In genomic region chr17:86961301-86961841, GRCm38 (mm10) we compare ENCODE assay signal across 8 mouse cellular contexts. TPM values are rescaled to one million over a fixed set of nuclear protein-coding genes. Genes with fewer than 3 reads are reported as not detected.
DNase-seq lines count a peak whose midpoint lies in the region; ATAC-seq and TF ChIP-seq lines count a peak whose summit lies in the region.

No protein-coding gene starts in this region.

- H3K27me3 ChIP-seq in heart, embryonic 11.5 days (ENCODE audit: control insufficient read depth, insufficient read depth, low read length), result no peaks in the 10 kb centered on the region

- no peak overlapping the region for H3K9ac ChIP-seq in heart, embryonic 11.5 days (ENCODE audit: low read depth, low read length)

- H3K4me2 ChIP-seq in heart, embryonic 11.5 days, result no peak overlapping the region; the same call in 1 of the 2 replicates

- DNase-seq in layer of hippocampus, adult 9-11 months, result peak; percentile 60
- DNase-seq in layer of hippocampus, adult 9-10 months (ENCODE audit: low spot score), result no peak
- DNase-seq in kidney, postnatal 14 days, result peak; percentile 50
- no peak for DNase-seq in frontal cortex, postnatal 25 days (ENCODE audit: low spot score in 2 of 2)
- no peak for DNase-seq in thymus, postnatal 0 days (ENCODE audit: low spot score)

- no peaks in the 10 kb centered on the region for H3K4me1 ChIP-seq in brown adipose tissue, adult 24 weeks (ENCODE audit: control insufficient read depth, insufficient read depth, insufficient read length, low read length)
- H3K4me1 ChIP-seq in heart, embryonic 11.5 days (ENCODE audit: control insufficient read depth, insufficient read depth, low read length), result peaks cover 50% of the 10 kb centered on the region
- H3K4me1 ChIP-seq in olfactory bulb, adult 2 months (ENCODE audit: control insufficient read depth, insufficient read depth, low read length), result peaks cover 29% of the 10 kb centered on the region

- peak overlapping the region; percentile 70 for H3K27ac ChIP-seq in brown adipose tissue, adult 24 weeks (replicated peaks; ENCODE audit: low read depth, low read length)
- H3K27ac ChIP-seq in heart, embryonic 11.5 days (ENCODE audit: low read depth, low read length), result 0 out of 2 replicates have a peak overlapping the region, but pooled peaks have one; percentile 10
- peak overlapping the region; percentile 95; the same call in 1 of the 2 replicates for H3K27ac ChIP-seq in olfactory bulb, adult 2 months (ENCODE audit: insufficient read depth, low read depth, low read length)

- H3K36me3 ChIP-seq in heart, embryonic 11.5 days (ENCODE audit: control insufficient read depth, insufficient read depth, low read length), result no peaks in the 10 kb centered on the region

- TF ChIP-seq CTCF in olfactory bulb, adult 2 months (IDR thresholded peaks at IDR 0.05; ENCODE audit: insufficient read depth, low read depth, low read length), result no peak

- no peak for ATAC-seq in heart, embryonic 11.5 days (replicated peaks; ENCODE audit: insufficient number of reproducible peaks, low FRiP score, low TSS enrichment)

- WGBS in heart, embryonic 11.5 days (ENCODE audit: insufficient replicate concordance), result 54% methylated on average over 8 of the region's 8 CpGs
- 43% methylated on average over 8 of the region's 8 CpGs for WGBS in olfactory bulb, adult 2 months

- H3K9me3 ChIP-seq in heart, embryonic 11.5 days (replicated peaks; ENCODE audit: control insufficient read depth, low read length), result no peaks in the 10 kb centered on the region

- no peak for TF ChIP-seq POLR2A in olfactory bulb, adult 2 months (IDR thresholded peaks at IDR 0.05; ENCODE audit: insufficient read depth, low read depth, low read length)

- H3K4me3 ChIP-seq in brown adipose tissue, adult 24 weeks (ENCODE audit: insufficient read depth, low read depth, low read length), result no peak overlapping the region
- no peak overlapping the region for H3K4me3 ChIP-seq in heart, embryonic 11.5 days (ENCODE audit: low read depth, low read length)
- H3K4me3 ChIP-seq in olfactory bulb, adult 2 months (ENCODE audit: insufficient read depth, low read depth, low read length), result no peak overlapping the region

RNA-seq across cellular contexts. Expression of gene Rhoq, which starts 1.5 kb away (rescaled TPM):
- 122 and 182 TPM in 2 replicates for polyA plus RNA-seq in brown adipose tissue, adult 24 weeks (2012; ENCODE audit: insufficient read depth, insufficient read length, missing spikeins)
- polyA plus RNA-seq in heart, embryonic 11.5 days (2014; fragmentation: Nextera tagmentation; extraction: Ambion mirVana), result 21.9 and 24.7 TPM in 2 replicates
- polyA plus RNA-seq in olfactory bulb, adult 2 months (2012; ENCODE audit: insufficient read depth, insufficient read length, low replicate concordance, missing spikeins), result not detected in 2 replicates
- polyA plus RNA-seq in thymus, postnatal 0 days (2015; fragmentation: Nextera tagmentation; extraction: Ambion mirVana), result 3.1 and 3.8 TPM in 2 replicates

RNA-seq across cellular contexts. Expression of gene Atp6v1e2, which starts 13.7 kb away (rescaled TPM):
- polyA plus RNA-seq in brown adipose tissue, adult 24 weeks (2012; ENCODE audit: insufficient read depth, insufficient read length, missing spikeins), result not detected in 2 replicates
- polyA plus RNA-seq in heart, embryonic 11.5 days (2014; fragmentation: Nextera tagmentation; extraction: Ambion mirVana), result not detected in 2 replicates
- not detected in 2 replicates for polyA plus RNA-seq in olfactory bulb, adult 2 months (2012; ENCODE audit: insufficient read depth, insufficient read length, low replicate concordance, missing spikeins)
- polyA plus RNA-seq in thymus, postnatal 0 days (2015; fragmentation: Nextera tagmentation; extraction: Ambion mirVana), result not detected in 2 replicates

RNA-seq across cellular contexts. Expression of gene Tmem247, which starts 44.2 kb away (rescaled TPM):
- polyA plus RNA-seq in brown adipose tissue, adult 24 weeks (2012; ENCODE audit: insufficient read depth, insufficient read length, missing spikeins), result not detected in 2 replicates
- not detected in 2 replicates for polyA plus RNA-seq in heart, embryonic 11.5 days (2014; fragmentation: Nextera tagmentation; extraction: Ambion mirVana)
- polyA plus RNA-seq in olfactory bulb, adult 2 months (2012; ENCODE audit: insufficient read depth, insufficient read length, low replicate concordance, missing spikeins), result not detected in 2 replicates
- polyA plus RNA-seq in thymus, postnatal 0 days (2015; fragmentation: Nextera tagmentation; extraction: Ambion mirVana), result not detected in 2 replicates

Comparison
In these comparisons a context has a peak if more than half of its experiments do, and no peak if none do; other contexts are left out.
1. DNase-seq: peak in layer of hippocampus, adult 9-11 months (single experiment) and kidney, postnatal 14 days (single experiment); none in layer of hippocampus, adult 9-10 months (single experiment), frontal cortex, postnatal 25 days (0 of 2) and thymus, postnatal 0 days (single experiment).
2. H3K27ac ChIP-seq: peak in every context shown above with its lines; median percentile 95 in olfactory bulb, adult 2 months; 70 in brown adipose tissue, adult 24 weeks; 10 in heart, embryonic 11.5 days.